Mouse (Mus musculus) liver, adult 2 months (tissue): ENCODE results near the gene Slc9b1.

Experiments
- CTCF ChIP-seq: fragments of 200-500 bp; IDR thresholded peaks from 2 replicates; pipeline ENCODE4 v1.5.1; 2011; ENCODE audit warnings: low read depth, low read length, control low read depth
- POLR2A ChIP-seq: fragments of 200-500 bp; IDR thresholded peaks from 2 replicates; pipeline ENCODE4 v1.6.1; 2011; ENCODE audit warnings: low read length, control low read depth; ENCODE audit not compliant: insufficient read depth; ENCODE audit errors: extremely low read depth

DNA sequence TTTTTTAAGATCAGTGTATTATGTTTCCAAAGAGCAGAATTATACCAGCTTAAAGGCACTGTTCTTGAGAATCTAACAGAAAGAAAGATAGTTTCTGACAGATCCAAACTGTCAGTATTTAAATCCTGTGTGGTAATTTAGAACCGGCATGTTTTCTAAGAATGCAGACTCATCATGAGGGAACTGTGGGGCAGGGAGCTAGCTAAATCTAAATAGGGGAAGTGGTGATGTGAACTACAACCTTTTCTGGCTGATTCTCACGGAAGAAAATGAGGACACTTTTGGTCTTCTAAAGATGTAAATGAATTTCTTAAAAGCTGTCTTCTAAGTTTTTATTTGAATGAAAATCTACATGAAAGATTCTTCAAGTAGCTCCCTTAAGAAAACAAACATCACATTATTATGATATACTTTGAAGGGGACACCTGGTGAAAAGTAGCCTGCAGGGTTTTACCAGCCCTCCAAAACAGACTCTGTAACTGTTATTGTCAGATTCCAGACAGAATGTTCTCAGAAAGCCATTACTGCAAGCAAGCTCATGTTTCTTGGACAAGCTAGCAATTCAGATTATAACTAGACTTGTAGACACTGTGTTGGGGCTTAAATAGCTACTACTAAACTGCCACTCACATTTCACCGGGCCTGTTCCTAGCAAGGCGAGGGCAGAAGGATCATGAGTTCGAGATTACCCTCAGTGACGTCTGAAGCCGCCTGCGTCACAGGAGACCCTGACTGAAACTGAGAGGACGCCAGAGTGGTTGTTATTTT is 72.9 kb downstream of the Slc9b1 start:
- TF ChIP-seq POLR2A (no peak), CTCF (no peak)
